Mouse (Mus musculus): Measurements from ENCODE around the gene Chchd2.

Chchd2 gene

GRCm38 (mm10) chr5:129879888-129880287, 7.4 kb downstream of the Chchd2 start:
- in situ Hi-C loops (cut with MboI; ENCODE audit: unreplicated experiment in 2 of 2): no loop called here

GRCm38 (mm10) chr5:129878946-129879345, 8.3 kb downstream of the Chchd2 start:
- in situ Hi-C loops (cut with MboI; ENCODE audit: unreplicated experiment in 2 of 2): no loop called here

- in situ Hi-C loops (cut with MboI; ENCODE audit: unreplicated experiment in 2 of 2): no loop called here
Observed at GRCm38 (mm10) chr5:129877731-129878455, 9.4 kb downstream of the Chchd2 start.

- in situ Hi-C loops (cut with MboI; ENCODE audit: unreplicated experiment in 2 of 2): no loop called here
Observed at GRCm38 (mm10) chr5:129875098-129875497, 12.2 kb downstream of the Chchd2 start.

- in situ Hi-C loops (cut with MboI; ENCODE audit: unreplicated experiment in 2 of 2): no loop called here
Observed at GRCm38 (mm10) chr5:129873942-129874341, 13.3 kb downstream of the Chchd2 start.

DNA sequence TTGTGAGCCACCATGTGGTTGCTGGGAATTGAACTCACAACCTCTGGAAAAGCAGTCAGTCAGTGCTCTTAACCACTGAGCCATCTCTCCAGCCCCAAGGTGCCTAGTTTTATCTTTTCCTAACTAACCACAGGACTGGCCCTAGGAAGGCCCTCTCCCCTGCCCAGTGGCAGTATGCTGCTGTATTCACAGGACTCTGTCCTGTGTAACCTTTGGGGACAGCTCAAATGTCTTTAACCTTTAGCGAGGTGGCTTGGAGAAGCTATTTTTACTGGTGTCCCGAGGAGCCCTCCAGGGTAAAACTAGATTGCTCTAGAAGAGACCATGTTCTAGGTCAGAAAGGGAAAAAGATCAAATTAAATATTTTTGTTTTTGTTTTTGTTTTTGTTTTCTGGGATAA, 16.0 kb downstream of the Chchd2 start:
- in situ Hi-C loops (cut with MboI; ENCODE audit: unreplicated experiment in 2 of 2): no loop called here

DNA sequence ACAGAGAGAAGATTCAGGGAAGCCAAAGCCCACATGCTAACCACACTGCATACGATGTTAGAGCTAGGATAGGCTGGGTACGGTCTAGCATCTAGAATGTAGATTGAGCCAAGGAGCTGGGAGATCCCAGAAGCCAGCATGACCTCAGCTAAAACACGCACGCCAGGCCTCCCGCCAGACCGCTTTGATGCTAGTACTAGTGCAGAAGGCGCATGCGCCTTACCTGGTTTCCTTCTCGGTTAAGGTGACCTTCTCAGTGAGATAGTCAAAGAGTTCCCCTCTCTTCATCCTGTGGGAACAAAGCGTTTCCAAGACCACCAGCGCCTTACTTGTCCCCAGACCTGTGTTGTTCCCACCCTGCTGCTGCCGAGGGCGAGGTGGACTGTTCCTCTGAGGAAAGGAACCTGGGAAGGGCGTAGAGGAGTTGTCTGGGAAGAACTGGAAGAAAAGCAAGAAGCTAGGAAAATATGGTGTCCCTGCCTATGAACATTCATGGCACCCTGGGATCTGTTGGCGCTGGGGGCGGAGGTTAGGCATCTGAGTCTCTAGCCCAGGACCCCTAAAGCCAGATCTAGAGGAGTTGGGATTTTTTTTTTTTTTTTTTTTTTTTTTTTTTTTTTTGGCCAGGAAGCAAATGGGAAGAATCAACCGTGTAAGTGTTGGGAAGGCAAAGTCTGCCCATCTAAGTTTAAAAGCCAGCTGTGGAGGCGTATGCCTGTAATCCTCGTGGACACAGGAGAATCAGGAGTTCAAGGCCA, 17.9 kb downstream of the Chchd2 start:
- in situ Hi-C loops (cut with MboI; ENCODE audit: unreplicated experiment in 2 of 2): no loop called here

DNA sequence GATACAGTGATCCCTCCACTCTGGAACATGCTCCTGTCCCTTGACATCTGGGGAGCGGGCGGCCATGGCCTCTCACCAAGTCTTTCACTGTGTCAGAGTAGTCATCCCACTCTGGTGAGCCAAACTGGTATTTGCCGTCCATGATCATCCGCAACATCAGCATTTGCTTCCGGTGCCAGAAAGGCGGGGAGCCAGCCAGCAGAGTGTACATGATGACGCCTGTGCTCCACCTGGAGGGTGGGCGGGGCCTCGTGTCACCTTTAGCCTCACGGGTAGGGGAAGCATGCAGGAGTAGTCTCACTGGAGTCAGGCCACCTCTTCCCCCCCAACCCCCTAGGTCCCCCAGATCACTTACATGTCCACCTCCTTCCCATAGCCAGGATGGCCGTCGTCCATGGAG, 21.4 kb downstream of the Chchd2 start:
- in situ Hi-C loops (cut with MboI; ENCODE audit: unreplicated experiment in 2 of 2): no loop called here

DNA sequence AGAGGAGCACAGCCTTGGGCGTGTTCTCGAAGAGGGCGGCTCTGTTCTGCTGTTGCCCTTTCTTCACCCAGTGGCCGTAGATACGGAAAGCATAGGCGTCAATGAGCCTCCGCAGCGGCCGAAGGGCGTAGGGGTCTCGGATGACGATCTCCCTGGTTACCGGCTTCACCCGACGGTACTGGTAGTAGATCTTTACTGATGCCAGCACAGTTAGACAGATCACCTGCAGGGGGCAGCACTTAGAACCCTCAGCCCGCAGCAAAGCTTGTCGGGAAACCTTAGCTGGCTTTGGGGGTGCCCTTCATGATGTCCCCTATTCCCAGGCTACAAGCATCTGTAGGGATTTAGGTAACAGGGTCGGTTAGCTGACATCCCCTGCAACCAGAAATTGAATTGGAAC, 22.8 kb downstream of the Chchd2 start:
- in situ Hi-C loops (cut with MboI; ENCODE audit: unreplicated experiment in 2 of 2): no loop called here

GRCm38 (mm10) chr5:129862325-129862724, 24.9 kb downstream of the Chchd2 start:
- in situ Hi-C loops (cut with MboI; ENCODE audit: unreplicated experiment in 2 of 2): no loop called here

DNA sequence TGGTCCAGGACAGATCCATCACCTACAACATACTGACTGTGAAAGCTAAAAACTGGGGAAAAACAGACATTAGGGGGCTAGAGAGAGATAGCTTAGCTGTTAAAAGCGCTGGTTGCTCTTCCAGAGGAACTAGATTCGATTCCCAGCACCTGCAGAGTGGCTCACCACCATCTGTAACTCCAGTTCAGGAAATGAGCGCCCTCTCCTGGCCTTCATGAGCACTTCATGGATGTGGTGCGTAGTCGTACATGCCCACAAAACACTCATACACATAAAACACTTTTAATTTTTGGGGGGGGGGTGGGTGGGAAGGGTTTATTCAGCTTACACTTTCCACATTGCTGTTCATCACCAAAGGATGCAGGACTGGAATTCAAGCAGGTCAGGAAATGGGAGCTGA, 30.9 kb downstream of the Chchd2 start:
- in situ Hi-C loops (cut with MboI; ENCODE audit: unreplicated experiment in 2 of 2): no loop called here

GRCm38 (mm10) chr5:129855163-129855562, 32.1 kb downstream of the Chchd2 start:
- in situ Hi-C loops (cut with MboI; ENCODE audit: unreplicated experiment in 2 of 2): no loop called here

DNA sequence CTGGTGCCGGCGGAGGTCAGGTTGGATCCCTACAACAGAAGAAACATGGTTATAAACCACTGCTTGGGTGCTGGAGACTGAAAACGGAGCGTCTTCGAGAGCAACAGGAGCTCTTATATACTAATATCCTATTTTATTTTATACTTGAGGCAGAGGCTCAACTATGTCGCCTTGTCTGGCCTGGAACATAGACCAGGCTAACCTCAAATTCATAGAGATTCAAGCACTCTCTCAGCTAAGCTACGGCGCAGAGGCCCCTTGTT, 39.8 kb downstream of the Chchd2 start:
- in situ Hi-C loops (cut with MboI; ENCODE audit: unreplicated experiment in 2 of 2): no loop called here

- in situ Hi-C loops (cut with MboI; ENCODE audit: unreplicated experiment in 2 of 2): no loop called here
Observed at GRCm38 (mm10) chr5:129846752-129847557, 40.3 kb downstream of the Chchd2 start, which contains the start of gene Sumf2. TSS of gene Sumf2 (plus strand) at chr5:129846986.

DNA sequence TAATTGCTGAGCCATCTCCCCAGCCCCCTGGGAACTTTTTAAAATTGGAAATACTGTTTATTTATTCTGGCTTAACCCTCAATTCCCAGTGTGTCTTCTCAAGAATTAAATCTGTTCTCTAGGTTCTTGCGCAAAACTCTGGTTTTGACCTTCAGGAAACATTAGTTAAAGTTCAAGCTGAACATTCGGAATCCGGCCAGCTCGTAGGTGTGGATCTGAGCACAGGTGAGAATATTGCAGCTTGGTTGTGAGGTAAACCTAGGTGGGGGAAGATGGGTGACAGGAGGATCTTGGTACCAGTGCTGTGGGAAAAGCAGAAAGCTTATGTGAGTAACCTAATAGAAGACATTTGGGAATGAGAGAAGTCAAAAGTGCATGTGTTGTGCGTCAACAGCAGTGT, 42.4 kb downstream of the Chchd2 start:
- in situ Hi-C loops (cut with MboI; ENCODE audit: unreplicated experiment in 2 of 2): no loop called here
